Mouse (Mus musculus) hindbrain, embryonic 11.5 days (tissue): ENCODE data around the gene Zkscan3. TPM values are rescaled to one million over a fixed set of nuclear protein-coding genes. Genes with fewer than 3 reads are reported as not detected.

ENCODE experiments used
- ATAC-seq: fragments of 200-750 bp; cut with Nextera tagmentation; 2 replicates; pipeline ENCODE4 v1.8.0; 2017; ENCODE audit warnings: mild to moderate bottlenecking, moderate TSS enrichment, moderate library complexity; ENCODE audit not compliant: low FRiP score
- DNase-seq: peaks from one replicate; pipeline ENCODE4 v3.0.0-alpha.2; 2015; ENCODE audit warnings: low spot score
- H3K27ac ChIP-seq: fragments of 300-500 bp; sonication (generic); 2 replicates; pipeline ENCODE4 v1.5.1; 2014; ENCODE audit warnings: mild to moderate bottlenecking, low read depth, low read length
- H3K27me3 ChIP-seq: fragments of 300-500 bp; sonication (generic); 2 replicates; pipeline ENCODE4 v1.6.1; 2014; ENCODE audit warnings: mild to moderate bottlenecking, low read length, moderate library complexity, mixed read lengths; ENCODE audit not compliant: control insufficient read depth, insufficient read depth
- H3K36me3 ChIP-seq: fragments of 300-500 bp; sonication (generic); 2 replicates; pipeline ENCODE4 v1.6.1; 2014; ENCODE audit warnings: mild to moderate bottlenecking, low read length, moderate library complexity, mixed read lengths; ENCODE audit not compliant: control insufficient read depth, insufficient read depth
- H3K4me1 ChIP-seq: fragments of 300-500 bp; sonication (generic); replicated peaks from 2 replicates; pipeline ENCODE4 v1.6.1; 2014; ENCODE audit warnings: low read length, mixed read lengths; ENCODE audit not compliant: control insufficient read depth, insufficient read depth
- H3K4me2 ChIP-seq: fragments of 300-500 bp; sonication (generic); replicated peaks from 2 replicates; pipeline ENCODE4 v1.6.1; 2014; ENCODE audit warnings: mild to moderate bottlenecking, low read depth, low read length
- H3K4me3 ChIP-seq: fragments of 300-500 bp; sonication (generic); 2 replicates; pipeline ENCODE4 v1.5.1; 2014; ENCODE audit warnings: low read depth, low read length
- H3K9ac ChIP-seq: fragments of 300-500 bp; sonication (generic); 2 replicates; pipeline ENCODE4 v1.6.1; 2014; ENCODE audit warnings: low read depth, low read length
- H3K9me3 ChIP-seq: fragments of 300-500 bp; sonication (generic); 2 replicates; pipeline ENCODE4 v1.6.1; 2016; ENCODE audit warnings: low read length; ENCODE audit not compliant: control insufficient read depth
- WGBS: fragments of 180-500 bp; shearing (Covaris S2); extraction: QIAGEN DNeasy Blood & Tissue Kit; methylation state at CpG from one replicate; pipeline ENCODE4 v1.1.7; 2014; 5-methylcytosine and 5-hydroxymethylcytosine counted together
- polyA plus RNA-seq: library from polyadenylated mRNA; unstranded; fragments of >200 nt; fragmentation: Nextera tagmentation; extraction: Ambion mirVana; gene quantifications from 2 replicates; pipeline ENCODE4 v1.2.1, GENCODE M21; 2014

The Zkscan3 gene
- 84.8 and 90.5 TPM in 2 replicates for polyA plus RNA-seq

DNA sequence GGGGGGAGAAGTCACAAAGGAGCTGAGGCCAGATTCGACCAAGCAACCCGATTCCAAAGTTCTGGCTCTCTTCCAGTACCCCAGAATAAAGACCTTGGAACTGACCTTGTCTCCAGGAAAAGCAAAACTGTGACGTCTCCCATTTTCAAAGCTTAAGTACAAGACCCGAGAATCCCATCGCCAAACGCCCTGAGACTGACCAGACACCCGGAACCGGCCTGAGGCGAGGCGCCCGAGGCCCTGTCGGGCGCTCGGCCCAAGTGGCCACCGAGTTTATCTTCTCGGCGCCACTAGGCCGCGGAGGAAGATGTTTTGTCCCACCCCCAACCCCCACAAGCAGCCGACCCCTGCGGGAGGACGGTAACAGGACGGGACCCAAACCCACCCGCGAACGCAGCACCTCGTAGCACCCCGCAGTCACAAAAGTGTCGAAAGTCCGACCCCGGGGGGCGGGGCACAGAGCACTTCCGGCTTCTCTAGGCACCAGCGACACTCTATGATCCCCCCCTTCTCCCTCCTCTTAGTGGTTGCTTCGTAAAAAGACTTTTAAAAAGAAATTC is at the start of gene Zkscan3:
TSS of gene Zkscan3 (minus strand) at position 469 of the 560 bp plus-strand sequence.
- Histone ChIP-seq H3K36me3 (no peaks in the 10 kb centered on the region), H3K9me3 (no peaks in the 10 kb centered on the region), H3K9ac (peak within 1 kb of the TSS; percentile 90), H3K4me2 (peak within 1 kb of the TSS; percentile 64), H3K4me3 (peak within 1 kb of the TSS; percentile 80), H3K27ac (peak within 1 kb of the TSS; percentile 36; the same call in 1 of the 2 replicates), H3K4me1 (no peaks in the 10 kb centered on the region), H3K27me3 (no peaks in the 10 kb centered on the region)
- ATAC-seq (peak; percentile 96), DNase-seq (peak; percentile 92)
- WGBS, result under 1% methylated on average over 35 of the region's 35 CpGs

DNA sequence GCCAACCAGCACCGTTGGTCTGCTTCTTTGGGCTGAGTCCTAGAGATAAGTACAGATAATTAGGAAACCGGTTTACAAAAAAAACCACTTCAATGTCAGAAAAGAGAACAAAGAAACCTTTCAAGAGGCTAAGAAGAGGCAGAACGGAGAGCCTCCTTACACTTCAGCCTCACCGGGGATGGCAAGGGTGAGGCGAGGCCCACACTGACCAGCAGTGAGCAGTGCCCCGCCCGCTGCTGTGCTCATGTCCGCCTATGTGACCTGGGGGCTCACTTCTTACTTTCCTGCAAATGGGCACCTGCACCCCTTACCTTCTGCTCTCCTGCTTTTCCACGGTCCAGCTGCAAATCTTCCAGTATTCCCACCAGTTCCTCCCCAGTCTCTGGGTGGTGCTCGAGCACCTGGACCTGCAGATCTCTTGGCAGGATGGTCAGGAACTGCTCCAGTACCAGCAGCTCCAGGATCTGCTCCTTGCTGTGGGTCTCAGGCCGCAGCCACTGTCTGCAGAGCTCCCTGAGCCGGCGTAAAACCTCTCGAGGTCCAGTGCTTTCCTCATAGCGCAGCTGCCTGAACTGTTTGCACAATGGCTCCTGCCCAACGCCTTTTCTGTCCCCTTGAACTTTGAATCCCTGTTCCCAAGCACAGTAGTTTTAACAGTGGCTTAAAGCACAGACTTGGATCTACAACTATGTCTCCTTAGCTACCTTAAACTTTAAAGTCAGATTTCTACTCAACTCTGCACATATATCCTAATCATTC is 45.5 kb upstream of the Zkscan3 start:
- no peaks in the 10 kb centered on the region for H3K27me3 ChIP-seq
- H3K4me3 ChIP-seq, result no peak overlapping the region
- no peak overlapping the region for H3K9ac ChIP-seq
- H3K36me3 ChIP-seq, result no peaks in the 10 kb centered on the region
- WGBS, result 86% methylated on average over 16 of the region's 16 CpGs
- no peak overlapping the region for H3K27ac ChIP-seq
- ATAC-seq, result no peak
- no peak for DNase-seq
- H3K4me2 ChIP-seq, result no peak overlapping the region
- no peaks in the 10 kb centered on the region for H3K4me1 ChIP-seq
- no peaks in the 10 kb centered on the region for H3K9me3 ChIP-seq

- DNase-seq, result no peak
- WGBS, result 92% methylated on average over 9 of the region's 9 CpGs
- Histone ChIP-seq H3K4me1 (no peaks in the 10 kb centered on the region), H3K9me3 (no peaks in the 10 kb centered on the region), H3K4me3 (no peak overlapping the region), H3K27me3 (no peaks in the 10 kb centered on the region), H3K4me2 (no peak overlapping the region), H3K27ac (no peak overlapping the region), H3K36me3 (no peaks in the 10 kb centered on the region), H3K9ac (no peak overlapping the region)
- ATAC-seq, result no peak
Observed at GRCm38 (mm10) chr13:21446796-21447195, 44.2 kb upstream of the Zkscan3 start.

DNA sequence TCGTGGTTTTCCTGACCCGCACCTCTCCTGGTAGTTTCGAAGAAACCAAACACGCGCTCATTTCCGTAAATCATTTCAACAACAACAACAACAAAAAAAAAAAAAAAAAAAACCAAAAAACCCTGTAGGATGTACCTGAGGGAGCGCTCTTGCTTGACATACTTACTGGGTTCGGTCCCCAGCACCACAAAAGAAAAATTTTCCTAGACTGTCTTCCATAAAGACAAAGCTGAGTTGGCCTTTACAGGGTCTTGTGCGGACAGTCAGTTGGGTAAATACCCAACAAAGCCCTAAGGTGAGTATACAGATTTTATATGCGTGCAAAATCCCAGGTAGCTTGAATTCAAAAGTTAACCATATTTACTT is 38.6 kb upstream of the Zkscan3 start:
- Histone ChIP-seq H3K4me2 (peak overlapping the region; percentile 83), H3K27ac (no peak overlapping the region), H3K9me3 (no peaks in the 10 kb centered on the region), H3K36me3 (no peaks in the 10 kb centered on the region), H3K9ac (peak overlapping the region; percentile 46; the same call in 1 of the 2 replicates), H3K4me1 (no peaks in the 10 kb centered on the region), H3K4me3 (peak overlapping the region; percentile 54), H3K27me3 (no peaks in the 10 kb centered on the region)
- WGBS, result 19% methylated on average over 10 of the region's 10 CpGs
- no peak for DNase-seq
- peak; percentile 20; the same call in 1 of the 2 replicates for ATAC-seq

DNA sequence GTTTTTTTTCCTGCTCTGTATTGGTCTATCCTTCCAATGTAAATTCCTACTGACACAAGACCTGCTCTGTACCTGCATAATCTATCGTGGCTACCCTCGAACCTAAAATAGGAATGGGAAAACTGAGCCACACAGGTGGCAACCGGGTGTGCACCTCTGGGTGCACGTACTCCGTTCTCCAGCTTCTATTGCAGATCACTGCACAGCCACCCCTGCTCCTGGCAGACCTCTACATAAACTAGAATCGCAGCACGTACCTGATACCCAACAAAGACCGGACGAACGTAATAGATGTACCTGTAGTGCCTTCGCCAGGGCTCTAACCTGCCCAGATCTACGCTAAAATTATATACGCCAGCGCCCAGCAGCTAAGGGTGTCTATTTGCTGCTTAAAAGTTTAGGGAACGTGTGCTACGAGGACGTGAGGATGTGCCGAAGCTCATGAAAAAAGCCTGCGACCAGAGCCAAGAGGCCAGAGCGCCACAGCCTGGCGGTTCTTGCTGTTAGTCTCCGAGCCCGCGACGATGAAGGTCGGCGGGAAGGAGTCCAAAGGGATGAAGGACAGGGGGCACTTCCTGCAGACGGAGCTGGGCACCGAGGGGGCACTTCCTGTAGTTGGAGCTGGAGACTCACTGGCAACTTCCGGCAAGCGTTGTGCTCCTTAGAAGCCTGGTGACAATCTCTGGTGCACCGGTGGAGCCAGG is 38.1 kb upstream of the Zkscan3 start, which contains the start of gene Pgbd1:
TSS of gene Pgbd1 (minus strand) at position 556 of the 704 bp plus-strand sequence.
- Histone ChIP-seq H3K4me1 (no peaks in the 10 kb centered on the region), H3K9ac (peak within 1 kb of the TSS; percentile 79), H3K4me2 (peak within 1 kb of the TSS; percentile 83), H3K27ac (peak within 1 kb of the TSS; percentile 36), H3K27me3 (no peaks in the 10 kb centered on the region), H3K9me3 (no peaks in the 10 kb centered on the region), H3K4me3 (peak within 1 kb of the TSS; percentile 54), H3K36me3 (no peaks in the 10 kb centered on the region)
- ATAC-seq, result peak; percentile 94
- peak; percentile 81 for DNase-seq
- whole genome bisulfite sequencing, result 2% methylated on average over 32 of the region's 32 CpGs

GRCm38 (mm10) chr13:21435476-21435875 is 32.9 kb upstream of the Zkscan3 start:
- Histone ChIP-seq H3K4me3 (no peak overlapping the region), H3K27ac (no peak overlapping the region), H3K4me1 (no peaks in the 10 kb centered on the region), H3K9me3 (no peaks in the 10 kb centered on the region), H3K27me3 (no peaks in the 10 kb centered on the region), H3K4me2 (no peak overlapping the region), H3K36me3 (no peaks in the 10 kb centered on the region), H3K9ac (no peak overlapping the region)
- DNase-seq (no peak), ATAC-seq (no peak)
- 92% methylated on average over 4 of the region's 4 CpGs for WGBS

GRCm38 (mm10) chr13:21427631-21428030 is 25.1 kb upstream of the Zkscan3 start:
- no peaks in the 10 kb centered on the region for H3K27me3 ChIP-seq
- H3K4me3 ChIP-seq, result no peak overlapping the region
- no peak overlapping the region for H3K4me2 ChIP-seq
- no peak overlapping the region for H3K9ac ChIP-seq
- H3K4me1 ChIP-seq, result no peaks in the 10 kb centered on the region
- H3K27ac ChIP-seq, result no peak overlapping the region
- H3K36me3 ChIP-seq, result no peaks in the 10 kb centered on the region
- DNase-seq (no peak), ATAC-seq (no peak)
- WGBS, result 96% methylated on average over 1 of the region's 1 CpGs
- H3K9me3 ChIP-seq, result no peaks in the 10 kb centered on the region

- no peak overlapping the region for H3K9ac ChIP-seq
- H3K9me3 ChIP-seq, result no peaks in the 10 kb centered on the region
- no peaks in the 10 kb centered on the region for H3K4me1 ChIP-seq
- H3K36me3 ChIP-seq, result no peaks in the 10 kb centered on the region
- H3K4me2 ChIP-seq, result no peak overlapping the region
- DNase-seq, result no peak
- H3K4me3 ChIP-seq, result no peak overlapping the region
- no peak overlapping the region for H3K27ac ChIP-seq
- no peak for ATAC-seq
- WGBS, result 70% methylated on average over 5 of the region's 5 CpGs
- H3K27me3 ChIP-seq, result no peaks in the 10 kb centered on the region
Observed at GRCm38 (mm10) chr13:21423301-21423700, 20.7 kb upstream of the Zkscan3 start.
